Mouse (Mus musculus): ENCODE results near the gene Cacna1d. TPM values are rescaled to one million over a fixed set of nuclear protein-coding genes. Genes with fewer than 3 reads are reported as not detected.

Cacna1d gene
- polyA plus RNA-seq, 1 experiment = 3.2 TPM

GRCm38 (mm10) chr14:30038431-30038830 lies 452.8 kb downstream of the Cacna1d start:
- no peak for TF ChIP-seq CTCF (IDR thresholded peaks at IDR 0.05; ENCODE audit: extremely low read depth, insufficient read depth, insufficient read length, insufficient replicate concordance)
- no peak for TF ChIP-seq POLR2A (IDR thresholded peaks at IDR 0.05; ENCODE audit: low read depth, low read length)
- H3K27me3 ChIP-seq (ENCODE audit: control insufficient read depth, insufficient read depth, low read length) = no peaks in the 10 kb centered on the region
- no peaks in the 10 kb centered on the region for H3K4me1 ChIP-seq (ENCODE audit: control insufficient read depth, insufficient read depth, insufficient read length)
- no peak overlapping the region for H3K4me3 ChIP-seq (ENCODE audit: extremely low read depth, insufficient read depth, insufficient read length)
- no peak overlapping the region for H3K27ac ChIP-seq (ENCODE audit: insufficient read depth, low read length)
- H3K36me3 ChIP-seq (ENCODE audit: control insufficient read depth, insufficient read depth, low read length) = no peaks in the 10 kb centered on the region
- WGBS = 90% methylated on average over 18 of the region's 18 CpGs
- DNase-seq (ENCODE audit: low read depth in 1 of 2, low spot score in 2 of 2) = no peak

DNA sequence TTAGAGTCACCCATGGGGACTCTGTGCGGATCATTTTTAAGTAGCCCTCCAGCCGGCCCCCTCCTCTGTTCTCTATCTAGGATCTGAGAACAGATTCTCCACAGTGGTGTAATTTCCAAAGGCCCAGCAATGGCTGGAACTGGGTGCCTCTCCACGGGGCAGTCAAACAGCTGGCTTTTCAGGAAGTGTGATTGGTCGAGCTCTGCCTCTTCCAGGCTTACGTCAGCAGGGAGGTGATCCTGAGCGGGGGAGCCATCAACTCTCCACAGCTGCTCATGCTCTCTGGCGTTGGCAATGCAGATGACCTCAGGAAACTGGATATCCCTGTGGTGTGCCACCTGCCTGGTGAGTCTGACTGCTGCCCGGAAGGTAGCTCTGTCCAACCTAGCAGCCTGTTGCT lies 457.9 kb downstream of the Cacna1d start:
- no peaks in the 10 kb centered on the region for H3K4me1 ChIP-seq (ENCODE audit: control insufficient read depth, insufficient read depth, insufficient read length)
- no peaks in the 10 kb centered on the region for H3K36me3 ChIP-seq (ENCODE audit: control insufficient read depth, insufficient read depth, low read length)
- H3K27ac ChIP-seq (ENCODE audit: insufficient read depth, low read length) = no peak overlapping the region
- H3K4me3 ChIP-seq (ENCODE audit: extremely low read depth, insufficient read depth, insufficient read length) = no peak overlapping the region
- no peak for DNase-seq (ENCODE audit: low read depth in 1 of 2, low spot score in 2 of 2)
- TF ChIP-seq CTCF (IDR thresholded peaks at IDR 0.05; ENCODE audit: extremely low read depth, insufficient read depth, insufficient read length, insufficient replicate concordance) = no peak
- no peak for TF ChIP-seq POLR2A (IDR thresholded peaks at IDR 0.05; ENCODE audit: low read depth, low read length)
- 61% methylated on average over 8 of the region's 8 CpGs for WGBS
- H3K27me3 ChIP-seq (ENCODE audit: control insufficient read depth, insufficient read depth, low read length) = no peaks in the 10 kb centered on the region

DNA sequence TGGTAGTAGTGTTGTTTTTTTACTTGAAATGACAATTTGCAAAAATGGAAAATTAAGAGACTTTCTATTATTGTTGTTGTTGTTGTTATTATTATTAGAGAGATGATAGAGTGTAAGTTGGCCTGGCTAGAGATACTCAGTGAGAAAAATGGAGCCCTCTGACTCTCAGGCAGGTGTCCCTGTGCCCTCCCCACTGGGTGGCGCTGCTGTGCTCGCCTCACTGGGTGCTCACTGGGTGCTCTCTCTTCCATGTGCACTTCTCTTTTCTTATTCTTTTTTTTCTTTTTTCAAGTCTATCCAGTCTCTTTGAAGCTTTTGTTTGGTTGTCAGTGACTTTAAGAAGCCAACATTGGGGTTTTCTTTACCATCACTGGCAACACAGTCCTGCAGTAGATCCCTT lies 463.9 kb downstream of the Cacna1d start:
- peak; percentile 15 for DNase-seq (ENCODE audit: low read depth in 1 of 2, low spot score in 2 of 2)
- 66% methylated on average over 2 of the region's 2 CpGs for WGBS
- Histone ChIP-seq H3K4me3 (ENCODE audit: extremely low read depth, insufficient read depth, insufficient read length) (no peak overlapping the region), H3K27ac (ENCODE audit: insufficient read depth, low read length) (no peak overlapping the region), H3K36me3 (ENCODE audit: control insufficient read depth, insufficient read depth, low read length) (no peaks in the 10 kb centered on the region), H3K27me3 (ENCODE audit: control insufficient read depth, insufficient read depth, low read length) (no peaks in the 10 kb centered on the region), H3K4me1 (ENCODE audit: control insufficient read depth, insufficient read depth, insufficient read length) (no peaks in the 10 kb centered on the region)
- TF ChIP-seq CTCF (IDR thresholded peaks at IDR 0.05; ENCODE audit: extremely low read depth, insufficient read depth, insufficient read length, insufficient replicate concordance) (peak; percentile 57; the same call in 1 of the 2 replicates), POLR2A (IDR thresholded peaks at IDR 0.05; ENCODE audit: low read depth, low read length) (no peak)

DNA sequence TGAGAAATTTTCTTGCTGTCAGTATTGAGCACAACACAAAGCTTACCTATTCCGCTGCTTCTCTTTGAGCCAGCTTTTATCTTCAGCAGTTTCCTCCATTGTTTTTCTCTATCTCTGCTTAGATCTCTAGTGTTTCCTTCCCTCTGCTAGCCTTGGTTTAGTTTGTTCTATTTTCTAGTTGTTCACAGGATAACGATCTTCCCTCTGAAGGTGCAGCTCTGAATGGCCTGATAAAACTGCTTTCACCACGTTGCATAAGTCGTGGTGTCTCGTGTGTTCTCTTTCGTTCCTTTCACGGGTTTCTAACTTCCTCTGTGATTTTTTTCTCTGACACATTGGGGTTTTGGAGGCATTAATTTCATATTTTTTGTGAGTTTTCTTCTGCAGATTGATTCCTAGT lies 466.9 kb downstream of the Cacna1d start:
- Histone ChIP-seq H3K27me3 (ENCODE audit: control insufficient read depth, insufficient read depth, low read length) (no peaks in the 10 kb centered on the region), H3K27ac (ENCODE audit: insufficient read depth, low read length) (no peak overlapping the region), H3K4me3 (ENCODE audit: extremely low read depth, insufficient read depth, insufficient read length) (no peak overlapping the region), H3K4me1 (ENCODE audit: control insufficient read depth, insufficient read depth, insufficient read length) (no peaks in the 10 kb centered on the region), H3K36me3 (ENCODE audit: control insufficient read depth, insufficient read depth, low read length) (no peaks in the 10 kb centered on the region)
- WGBS = 9% methylated on average over 7 of the region's 7 CpGs
- TF ChIP-seq CTCF (IDR thresholded peaks at IDR 0.05; ENCODE audit: extremely low read depth, insufficient read depth, insufficient read length, insufficient replicate concordance) (no peak), POLR2A (IDR thresholded peaks at IDR 0.05; ENCODE audit: low read depth, low read length) (no peak)
- DNase-seq (ENCODE audit: low read depth in 1 of 2, low spot score in 2 of 2) = peak in 1 of 2 experiments; percentile 9

DNA sequence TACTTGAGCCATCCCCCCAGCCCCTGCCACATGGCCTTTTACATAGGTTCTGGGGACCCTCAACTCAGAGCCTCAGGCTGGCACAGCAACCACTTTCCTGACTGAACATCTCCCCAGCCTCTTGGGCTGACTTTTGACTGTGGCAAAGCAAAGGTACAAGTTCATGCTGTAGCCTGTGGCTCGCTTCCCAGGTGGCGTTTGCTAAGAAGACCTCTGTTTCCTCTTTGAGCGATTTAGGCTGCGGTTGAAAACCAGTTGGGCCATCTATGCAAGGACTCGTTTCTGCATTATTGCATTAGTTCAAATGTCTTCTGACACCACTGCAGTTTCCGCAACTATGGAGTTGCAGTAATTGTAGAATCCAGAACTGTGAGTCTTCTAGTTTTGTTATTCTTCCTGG lies 468.8 kb downstream of the Cacna1d start:
- WGBS = 31% methylated on average over 6 of the region's 6 CpGs

GRCm38 (mm10) chr14:30019792-30020575 lies 471.3 kb downstream of the Cacna1d start:
- no peak for DNase-seq (ENCODE audit: low read depth in 1 of 2, low spot score in 2 of 2)

More for the DNA sequence above, 468.8 kb downstream of the Cacna1d start:
- Histone ChIP-seq H3K36me3 (ENCODE audit: control insufficient read depth, insufficient read depth, low read length) (no peaks in the 10 kb centered on the region), H3K4me1 (ENCODE audit: control insufficient read depth, insufficient read depth, insufficient read length) (no peaks in the 10 kb centered on the region), H3K4me3 (ENCODE audit: extremely low read depth, insufficient read depth, insufficient read length) (no peak overlapping the region), H3K27me3 (ENCODE audit: control insufficient read depth, insufficient read depth, low read length) (no peaks in the 10 kb centered on the region), H3K27ac (ENCODE audit: insufficient read depth, low read length) (no peak overlapping the region)
- TF ChIP-seq CTCF (IDR thresholded peaks at IDR 0.05; ENCODE audit: extremely low read depth, insufficient read depth, insufficient read length, insufficient replicate concordance) (no peak), POLR2A (IDR thresholded peaks at IDR 0.05; ENCODE audit: low read depth, low read length) (no peak)
- no peak for DNase-seq (ENCODE audit: low read depth in 1 of 2, low spot score in 2 of 2)

DNA sequence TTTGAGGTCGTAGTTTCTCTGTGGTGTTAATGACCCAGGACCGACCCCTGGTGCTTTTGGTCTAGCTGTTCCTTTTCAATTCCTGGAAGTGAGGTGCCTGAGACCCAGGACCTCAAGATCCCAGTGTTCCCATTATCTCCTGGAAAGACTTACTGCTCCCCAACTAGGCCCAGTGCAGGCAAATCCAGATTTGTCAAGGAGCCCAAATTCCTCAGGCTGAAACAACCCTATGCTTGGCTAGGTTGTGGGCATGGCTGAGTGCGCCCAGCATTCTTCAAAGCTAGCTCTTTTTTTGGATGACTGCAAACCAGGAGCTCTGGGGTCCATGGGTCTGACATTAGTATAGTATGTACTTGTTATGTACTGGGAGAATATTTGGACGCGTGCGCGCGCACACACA lies 471.9 kb downstream of the Cacna1d start:
- DNase-seq (ENCODE audit: low read depth in 1 of 2, low spot score in 2 of 2) = no peak
- TF ChIP-seq POLR2A (IDR thresholded peaks at IDR 0.05; ENCODE audit: low read depth, low read length) (no peak), CTCF (IDR thresholded peaks at IDR 0.05; ENCODE audit: extremely low read depth, insufficient read depth, insufficient read length, insufficient replicate concordance) (no peak)
- H3K27ac ChIP-seq (ENCODE audit: insufficient read depth, low read length) = no peak overlapping the region
- H3K27me3 ChIP-seq (ENCODE audit: control insufficient read depth, insufficient read depth, low read length) = no peaks in the 10 kb centered on the region
- H3K4me1 ChIP-seq (ENCODE audit: control insufficient read depth, insufficient read depth, insufficient read length) = peaks cover 7% of the 10 kb centered on the region; the same call in 1 of the 2 replicates
- no peaks in the 10 kb centered on the region for H3K36me3 ChIP-seq (ENCODE audit: control insufficient read depth, insufficient read depth, low read length)
- no peak overlapping the region for H3K4me3 ChIP-seq (ENCODE audit: extremely low read depth, insufficient read depth, insufficient read length)
- WGBS = 87% methylated on average over 8 of the region's 8 CpGs

More at GRCm38 (mm10) chr14:30019792-30020575, 471.3 kb downstream of the Cacna1d start:
- Histone ChIP-seq H3K4me3 (ENCODE audit: extremely low read depth, insufficient read depth, insufficient read length) (no peak overlapping the region), H3K4me1 (ENCODE audit: control insufficient read depth, insufficient read depth, insufficient read length) (peaks cover under 1% of the 10 kb centered on the region; the same call in 1 of the 2 replicates), H3K27me3 (ENCODE audit: control insufficient read depth, insufficient read depth, low read length) (no peaks in the 10 kb centered on the region), H3K27ac (ENCODE audit: insufficient read depth, low read length) (no peak overlapping the region), H3K36me3 (ENCODE audit: control insufficient read depth, insufficient read depth, low read length) (no peaks in the 10 kb centered on the region)
- WGBS = 50% methylated on average over 9 of the region's 9 CpGs
- TF ChIP-seq CTCF (IDR thresholded peaks at IDR 0.05; ENCODE audit: extremely low read depth, insufficient read depth, insufficient read length, insufficient replicate concordance) (no peak), POLR2A (IDR thresholded peaks at IDR 0.05; ENCODE audit: low read depth, low read length) (no peak)
